Comparison of ENCODE assay signal across 9 mouse cellular contexts in the genomic region with DNA sequence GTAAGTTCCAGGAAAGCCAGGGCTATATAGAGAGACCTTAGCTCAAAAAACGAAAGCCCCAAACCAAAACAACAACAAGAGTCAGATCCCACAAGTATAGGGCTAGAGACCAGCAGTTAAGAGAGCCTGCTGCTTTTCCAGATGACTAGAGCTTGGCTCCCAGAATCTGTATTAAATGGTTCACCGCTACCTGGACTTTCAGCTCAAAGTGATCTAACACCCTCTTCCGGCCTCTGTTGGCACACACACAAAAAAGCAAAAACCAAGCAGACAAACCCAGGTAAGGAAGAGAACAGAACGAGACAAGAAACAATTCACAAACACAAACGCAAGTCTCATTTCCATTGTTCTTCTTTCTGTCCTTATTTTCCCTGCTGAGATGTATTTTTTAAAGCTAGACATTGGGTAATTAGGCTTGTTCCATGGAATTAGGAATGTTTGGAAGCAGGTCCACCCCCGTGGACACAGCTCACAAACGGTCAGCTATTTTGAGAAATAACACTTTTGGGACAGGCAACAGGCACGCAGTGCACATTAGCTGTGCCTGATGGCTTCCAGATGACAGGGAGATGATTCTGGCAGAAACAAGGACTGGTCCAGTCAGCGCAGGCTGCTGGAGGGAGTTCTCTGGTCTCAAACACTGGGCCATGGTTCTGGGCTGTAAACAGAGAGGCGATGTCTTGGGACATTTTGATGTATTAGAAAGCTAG. TPM values are rescaled to one million over a fixed set of nuclear protein-coding genes. Genes with fewer than 3 reads are reported as not detected.
DNase-seq lines count a peak whose midpoint lies in the region; ATAC-seq and TF ChIP-seq lines count a peak whose summit lies in the region.
"Had no signal": no experiment of that assay in that cellular context is flagged by ENCODE, and none has a peak within 500 bp of the region (broad histone marks: within the 10 kb centered on the region; RNA-seq: fewer than 3 reads in every experiment).

No protein-coding gene starts in this region.

- H3K4me1 ChIP-seq in neural tube, embryonic 15.5 days: peaks cover 8% of the 10 kb centered on the region; the same call in 1 of the 2 replicates
- peaks cover 30% of the 10 kb centered on the region for H3K4me1 ChIP-seq in limb, embryonic 14.5 days (ENCODE audit: control insufficient read depth, insufficient read depth, low read length)
- peaks cover 5% of the 10 kb centered on the region; the same call in 1 of the 2 replicates for H3K4me1 ChIP-seq in midbrain, embryonic 13.5 days (replicated peaks)

- H3K4me2 ChIP-seq in neural tube, embryonic 15.5 days: no peak overlapping the region
- H3K4me2 ChIP-seq in limb, embryonic 14.5 days (replicated peaks; ENCODE audit: low read depth, low read length, severe bottlenecking): no peak overlapping the region
- no peak overlapping the region for H3K4me2 ChIP-seq in midbrain, embryonic 13.5 days (replicated peaks)

- H3K4me3 ChIP-seq in neural tube, embryonic 15.5 days (replicated peaks): no peak overlapping the region
- H3K4me3 ChIP-seq in limb, embryonic 14.5 days (replicated peaks; ENCODE audit: low read length): no peak overlapping the region
- H3K4me3 ChIP-seq in midbrain, embryonic 13.5 days (replicated peaks): no peak overlapping the region

- peak; percentile 60 for DNase-seq in neural tube, embryonic 10.5 days (ENCODE audit: extremely low spot score, low spot score)
- DNase-seq in heart, postnatal 25 days (ENCODE audit: low spot score): peak; percentile 46
- peak; percentile 59 for DNase-seq in limb, embryonic 14.5 days (ENCODE audit: low spot score)
- no peak for DNase-seq in left cerebral cortex, adult 18-20 months (ENCODE audit: low spot score in 2 of 2)
- no peak for DNase-seq in right cerebral cortex, postnatal 14 days
- DNase-seq in urinary bladder, adult 2 months (ENCODE audit: low spot score): no peak
- DNase-seq: cerebellum, adult 18-20 months had no signal

- intact Hi-C loops in heart, postnatal 25 days (cut with DNase I): loop anchor here (10.0 kb wide), 1 partner anchor 582 kb away; a partner anchor contains a TSS

- no peaks in the 10 kb centered on the region for H3K36me3 ChIP-seq in neural tube, embryonic 15.5 days
- no peaks in the 10 kb centered on the region for H3K36me3 ChIP-seq in limb, embryonic 14.5 days (ENCODE audit: control insufficient read depth, insufficient read depth, low read length)
- H3K36me3 ChIP-seq in midbrain, embryonic 13.5 days: no peaks in the 10 kb centered on the region

- 62% methylated on average over 10 of the region's 10 CpGs for WGBS in neural tube, embryonic 15.5 days
- WGBS in limb, embryonic 14.5 days: 30% methylated on average over 10 of the region's 10 CpGs
- 77% methylated on average over 10 of the region's 10 CpGs for WGBS in midbrain, embryonic 13.5 days

- no peaks in the 10 kb centered on the region for H3K9me3 ChIP-seq in neural tube, embryonic 15.5 days (replicated peaks)
- H3K9me3 ChIP-seq in limb, embryonic 14.5 days (ENCODE audit: control insufficient read depth, low read length): no peaks in the 10 kb centered on the region
- H3K9me3 ChIP-seq in midbrain, embryonic 13.5 days: no peaks in the 10 kb centered on the region

- no peak for ATAC-seq in neural tube, embryonic 15.5 days (ENCODE audit: low FRiP score)
- peak; percentile 75 for ATAC-seq in limb, embryonic 14.5 days (ENCODE audit: low FRiP score, low read depth)
- no peak for ATAC-seq in midbrain, embryonic 13.5 days

- H3K27ac ChIP-seq in neural tube, embryonic 15.5 days (replicated peaks): no peak overlapping the region
- peak overlapping the region; percentile 28; the same call in 1 of the 2 replicates for H3K27ac ChIP-seq in limb, embryonic 14.5 days (replicated peaks; ENCODE audit: low read depth, low read length)
- H3K27ac ChIP-seq in midbrain, embryonic 13.5 days: no peak overlapping the region

- H3K27me3 ChIP-seq in neural tube, embryonic 15.5 days (replicated peaks): no peaks in the 10 kb centered on the region
- H3K27me3 ChIP-seq in limb, embryonic 14.5 days (ENCODE audit: control insufficient read depth, insufficient read depth, low read length): no peaks in the 10 kb centered on the region
- H3K27me3 ChIP-seq in midbrain, embryonic 13.5 days: no peaks in the 10 kb centered on the region

- H3K9ac ChIP-seq in neural tube, embryonic 15.5 days (replicated peaks): no peak overlapping the region
- no peak overlapping the region for H3K9ac ChIP-seq in limb, embryonic 14.5 days (ENCODE audit: low read depth, low read length, severe bottlenecking)
- H3K9ac ChIP-seq in midbrain, embryonic 13.5 days (replicated peaks): no peak overlapping the region

- no peak for TF ChIP-seq POLR2A in limb, embryonic 14.5 days (IDR thresholded peaks at IDR 0.05; ENCODE audit: borderline replicate concordance, extremely low read depth, insufficient read depth, insufficient read length)

RNA-seq across cellular contexts. Expression of a gene that starts 33.9 kb away (rescaled TPM):
- 0.10 and 0.49 TPM in 2 replicates for polyA plus RNA-seq in neural tube, embryonic 15.5 days (2015; fragmentation: Nextera tagmentation; extraction: Ambion mirVana)
- total RNA-seq in heart, postnatal 25 days (2021): not detected
- polyA plus RNA-seq in limb, embryonic 14.5 days (2012; rRNA removed): 0.04 and 0.20 TPM in 2 replicates
- not detected in 2 replicates for polyA plus RNA-seq in limb, embryonic 14.5 days (2014; fragmentation: Nextera tagmentation; extraction: Ambion mirVana)
- total RNA-seq in left cerebral cortex, adult 18-20 months (2021): under 1 TPM in 1 of 2 experiments, not detected in 1; 0.21 TPM
- 0.17 TPM in 1 of 2 replicates, not detected in the other for polyA plus RNA-seq in midbrain, embryonic 13.5 days (2015; fragmentation: Nextera tagmentation; extraction: Ambion mirVana)
- polyA plus RNA-seq in urinary bladder, adult 2 months (2012; rRNA removed): 0.04 TPM in 1 of 2 replicates, not detected in the other

Comparison
In these comparisons a context has a peak if more than half of its experiments do, and no peak if none do; other contexts are left out.
1. DNase-seq: peak in neural tube, embryonic 10.5 days (single experiment), heart, postnatal 25 days (single experiment) and limb, embryonic 14.5 days (single experiment); none in left cerebral cortex, adult 18-20 months (0 of 2), right cerebral cortex, postnatal 14 days (single experiment) and urinary bladder, adult 2 months (single experiment).